Mouse (Mus musculus): ENCODE data around the gene Pcid2. TPM values are rescaled to one million over a fixed set of nuclear protein-coding genes. Genes with fewer than 3 reads are reported as not detected.

Pcid2 gene
- polyA plus RNA-seq, 1 experiment from 2014 or later = 29.1 TPM

- H3K4me2 ChIP-seq = no peak overlapping the region
- no peak overlapping the region for H3K4me3 ChIP-seq (ENCODE audit: low read depth, low read length)
- no peak overlapping the region for H3K9ac ChIP-seq (ENCODE audit: low read depth, low read length)
- no peaks in the 10 kb centered on the region for H3K27me3 ChIP-seq (ENCODE audit: control insufficient read depth, insufficient read depth, low read length)
- peaks cover 19% of the 10 kb centered on the region for H3K36me3 ChIP-seq (ENCODE audit: control insufficient read depth, insufficient read depth, low read length)
- H3K9me3 ChIP-seq (replicated peaks; ENCODE audit: control insufficient read depth, low read length) = no peaks in the 10 kb centered on the region
- no peak for ATAC-seq (replicated peaks; ENCODE audit: insufficient number of reproducible peaks, low FRiP score, low TSS enrichment)
- H3K4me1 ChIP-seq (ENCODE audit: control insufficient read depth, insufficient read depth, low read length) = no peaks in the 10 kb centered on the region
- WGBS (ENCODE audit: insufficient replicate concordance) = 94% methylated on average over 11 of the region's 11 CpGs
- no peak overlapping the region for H3K27ac ChIP-seq (ENCODE audit: low read depth, low read length)
Measured at GRCm38 (mm10) chr8:13073255-13073654, 32.0 kb downstream of the Pcid2 start.

- no peak overlapping the region for H3K27ac ChIP-seq (ENCODE audit: low read depth, low read length)
- H3K36me3 ChIP-seq (ENCODE audit: control insufficient read depth, insufficient read depth, low read length) = no peaks in the 10 kb centered on the region
- H3K4me2 ChIP-seq = no peak overlapping the region
- H3K4me1 ChIP-seq (ENCODE audit: control insufficient read depth, insufficient read depth, low read length) = no peaks in the 10 kb centered on the region
- ATAC-seq (replicated peaks; ENCODE audit: insufficient number of reproducible peaks, low FRiP score, low TSS enrichment) = no peak
- H3K9me3 ChIP-seq (replicated peaks; ENCODE audit: control insufficient read depth, low read length) = no peaks in the 10 kb centered on the region
- WGBS (ENCODE audit: insufficient replicate concordance) = 65% methylated on average over 16 of the region's 16 CpGs
- H3K27me3 ChIP-seq (ENCODE audit: control insufficient read depth, insufficient read depth, low read length) = peaks cover 5% of the 10 kb centered on the region; the same call in 1 of the 2 replicates
- H3K4me3 ChIP-seq (ENCODE audit: low read depth, low read length) = no peak overlapping the region
- no peak overlapping the region for H3K9ac ChIP-seq (ENCODE audit: low read depth, low read length)
Measured at GRCm38 (mm10) chr8:13063112-13063511, 42.1 kb downstream of the Pcid2 start.

DNA sequence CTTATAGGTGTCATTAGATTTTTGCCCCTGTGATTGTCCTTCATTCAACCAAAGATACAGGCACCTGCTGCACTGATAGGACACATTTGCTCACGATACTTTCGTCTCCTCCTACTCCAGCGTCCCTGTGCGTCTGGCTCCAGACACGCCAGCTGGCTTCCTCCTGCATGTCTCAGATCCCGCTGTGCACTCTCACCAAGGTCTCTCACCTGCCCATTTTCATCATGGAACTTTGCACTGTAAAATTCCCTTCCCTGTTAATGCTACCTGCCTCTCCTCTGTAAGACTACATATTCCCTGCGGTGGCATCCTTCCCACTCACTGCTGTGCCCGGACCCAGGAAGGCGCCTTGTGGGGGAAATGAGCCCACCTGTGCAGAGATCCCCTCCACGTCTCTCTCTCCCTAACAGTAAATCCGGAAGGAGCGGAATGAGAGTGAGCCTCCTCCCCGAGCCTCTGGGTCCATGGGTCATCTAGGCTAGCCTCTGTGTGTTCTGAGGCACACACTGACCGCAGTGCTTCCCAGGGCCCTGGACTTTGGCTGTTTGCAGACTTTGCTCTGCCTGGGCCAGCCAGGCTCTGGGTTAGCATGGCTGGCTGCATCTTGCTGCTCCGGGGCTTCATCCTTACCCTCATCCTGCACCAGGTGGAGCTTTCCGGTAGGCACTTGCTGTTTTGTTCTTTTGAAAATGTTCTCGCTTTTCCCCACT is 44.7 kb downstream of the Pcid2 start, which contains the start of gene Proz:
Gene Proz (plus strand): TSS at position 474 of the 710 bp plus-strand sequence.
- ATAC-seq (replicated peaks; ENCODE audit: insufficient number of reproducible peaks, low FRiP score, low TSS enrichment) = no peak
- Histone ChIP-seq H3K9me3 (replicated peaks; ENCODE audit: control insufficient read depth, low read length) (no peaks in the 10 kb centered on the region), H3K36me3 (ENCODE audit: control insufficient read depth, insufficient read depth, low read length) (no peaks in the 10 kb centered on the region)

GRCm38 (mm10) chr8:13057351-13057750 is 47.9 kb downstream of the Pcid2 start:
- Histone ChIP-seq H3K4me3 (ENCODE audit: low read depth, low read length) (no peak overlapping the region), H3K4me2 (no peak overlapping the region), H3K36me3 (ENCODE audit: control insufficient read depth, insufficient read depth, low read length) (no peaks in the 10 kb centered on the region), H3K9me3 (replicated peaks; ENCODE audit: control insufficient read depth, low read length) (no peaks in the 10 kb centered on the region), H3K4me1 (ENCODE audit: control insufficient read depth, insufficient read depth, low read length) (no peaks in the 10 kb centered on the region), H3K27ac (ENCODE audit: low read depth, low read length) (no peak overlapping the region), H3K27me3 (ENCODE audit: control insufficient read depth, insufficient read depth, low read length) (peaks cover 2% of the 10 kb centered on the region; the same call in 1 of the 2 replicates), H3K9ac (ENCODE audit: low read depth, low read length) (no peak overlapping the region)
- ATAC-seq (replicated peaks; ENCODE audit: insufficient number of reproducible peaks, low FRiP score, low TSS enrichment) = no peak
- WGBS (ENCODE audit: insufficient replicate concordance) = 71% methylated on average over 4 of the region's 4 CpGs

More for the DNA sequence above, 44.7 kb downstream of the Pcid2 start, which contains the start of gene Proz:
- Histone ChIP-seq H3K4me3 (ENCODE audit: low read depth, low read length) (no peak within 1 kb of the TSS), H3K4me2 (no peak within 1 kb of the TSS), H3K27me3 (ENCODE audit: control insufficient read depth, insufficient read depth, low read length) (peaks cover 5% of the 10 kb centered on the region; the same call in 1 of the 2 replicates), H3K27ac (ENCODE audit: low read depth, low read length) (no peak within 1 kb of the TSS), H3K4me1 (ENCODE audit: control insufficient read depth, insufficient read depth, low read length) (no peaks in the 10 kb centered on the region), H3K9ac (ENCODE audit: low read depth, low read length) (no peak within 1 kb of the TSS)
- WGBS (ENCODE audit: insufficient replicate concordance) = 72% methylated on average over 17 of the region's 17 CpGs

- Histone ChIP-seq H3K9me3 (replicated peaks; ENCODE audit: control insufficient read depth, low read length) (no peaks in the 10 kb centered on the region), H3K4me3 (ENCODE audit: low read depth, low read length) (no peak overlapping the region), H3K36me3 (ENCODE audit: control insufficient read depth, insufficient read depth, low read length) (no peaks in the 10 kb centered on the region), H3K27me3 (ENCODE audit: control insufficient read depth, insufficient read depth, low read length) (no peaks in the 10 kb centered on the region), H3K27ac (ENCODE audit: low read depth, low read length) (no peak overlapping the region), H3K9ac (ENCODE audit: low read depth, low read length) (no peak overlapping the region), H3K4me1 (ENCODE audit: control insufficient read depth, insufficient read depth, low read length) (no peaks in the 10 kb centered on the region), H3K4me2 (no peak overlapping the region)
- no peak for ATAC-seq (replicated peaks; ENCODE audit: insufficient number of reproducible peaks, low FRiP score, low TSS enrichment)
- WGBS (ENCODE audit: insufficient replicate concordance) = 77% methylated on average over 10 of the region's 10 CpGs
Measured at GRCm38 (mm10) chr8:13050550-13050949, 54.7 kb downstream of the Pcid2 start.

GRCm38 (mm10) chr8:13047652-13048051 is 57.6 kb downstream of the Pcid2 start:
- no peak overlapping the region for H3K4me2 ChIP-seq
- H3K27me3 ChIP-seq (ENCODE audit: control insufficient read depth, insufficient read depth, low read length) = no peaks in the 10 kb centered on the region
- no peaks in the 10 kb centered on the region for H3K36me3 ChIP-seq (ENCODE audit: control insufficient read depth, insufficient read depth, low read length)
- no peak overlapping the region for H3K4me3 ChIP-seq (ENCODE audit: low read depth, low read length)
- ATAC-seq (replicated peaks; ENCODE audit: insufficient number of reproducible peaks, low FRiP score, low TSS enrichment) = no peak
- H3K4me1 ChIP-seq (ENCODE audit: control insufficient read depth, insufficient read depth, low read length) = no peaks in the 10 kb centered on the region
- H3K27ac ChIP-seq (ENCODE audit: low read depth, low read length) = no peak overlapping the region
- no peak overlapping the region for H3K9ac ChIP-seq (ENCODE audit: low read depth, low read length)
- H3K9me3 ChIP-seq (replicated peaks; ENCODE audit: control insufficient read depth, low read length) = no peaks in the 10 kb centered on the region
- 59% methylated on average over 5 of the region's 5 CpGs for WGBS (ENCODE audit: insufficient replicate concordance)

GRCm38 (mm10) chr8:13041459-13041858 is 63.8 kb downstream of the Pcid2 start:
- WGBS (ENCODE audit: insufficient replicate concordance) = 80% methylated on average over 4 of the region's 4 CpGs
- Histone ChIP-seq H3K36me3 (ENCODE audit: control insufficient read depth, insufficient read depth, low read length) (no peaks in the 10 kb centered on the region), H3K4me1 (ENCODE audit: control insufficient read depth, insufficient read depth, low read length) (peaks cover 16% of the 10 kb centered on the region), H3K4me2 (no peak overlapping the region), H3K27ac (ENCODE audit: low read depth, low read length) (no peak overlapping the region), H3K4me3 (ENCODE audit: low read depth, low read length) (no peak overlapping the region), H3K9ac (ENCODE audit: low read depth, low read length) (no peak overlapping the region), H3K9me3 (replicated peaks; ENCODE audit: control insufficient read depth, low read length) (no peaks in the 10 kb centered on the region), H3K27me3 (ENCODE audit: control insufficient read depth, insufficient read depth, low read length) (no peaks in the 10 kb centered on the region)
- ATAC-seq (replicated peaks; ENCODE audit: insufficient number of reproducible peaks, low FRiP score, low TSS enrichment) = no peak

DNA sequence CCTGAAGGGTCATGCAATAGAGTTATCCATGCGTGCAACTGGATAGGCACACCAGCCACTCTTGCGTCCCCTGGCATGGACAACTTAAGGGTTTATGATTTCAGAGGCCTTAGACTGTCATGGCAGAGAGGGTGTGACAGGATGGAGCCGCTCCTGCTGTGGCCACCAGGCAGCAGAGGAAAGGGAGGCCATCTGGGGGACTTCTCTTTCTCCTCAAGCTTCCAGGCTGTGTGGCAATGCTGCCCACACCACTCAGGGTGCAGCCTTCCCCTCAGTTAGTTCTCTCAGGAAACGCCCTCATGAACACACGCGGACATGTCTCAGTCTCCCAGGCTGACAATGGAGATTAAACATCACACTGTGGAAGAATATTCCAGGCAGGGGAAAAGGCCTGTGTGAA is 66.2 kb downstream of the Pcid2 start:
- no peak overlapping the region for H3K9ac ChIP-seq (ENCODE audit: low read depth, low read length)
- no peaks in the 10 kb centered on the region for H3K36me3 ChIP-seq (ENCODE audit: control insufficient read depth, insufficient read depth, low read length)
- H3K4me3 ChIP-seq (ENCODE audit: low read depth, low read length) = no peak overlapping the region
- H3K4me2 ChIP-seq = no peak overlapping the region
- H3K27ac ChIP-seq (ENCODE audit: low read depth, low read length) = no peak overlapping the region
- H3K27me3 ChIP-seq (ENCODE audit: control insufficient read depth, insufficient read depth, low read length) = no peaks in the 10 kb centered on the region
- no peaks in the 10 kb centered on the region for H3K9me3 ChIP-seq (replicated peaks; ENCODE audit: control insufficient read depth, low read length)
- 80% methylated on average over 6 of the region's 6 CpGs for WGBS (ENCODE audit: insufficient replicate concordance)
- ATAC-seq (replicated peaks; ENCODE audit: insufficient number of reproducible peaks, low FRiP score, low TSS enrichment) = no peak
- peaks cover 19% of the 10 kb centered on the region for H3K4me1 ChIP-seq (ENCODE audit: control insufficient read depth, insufficient read depth, low read length)

DNA sequence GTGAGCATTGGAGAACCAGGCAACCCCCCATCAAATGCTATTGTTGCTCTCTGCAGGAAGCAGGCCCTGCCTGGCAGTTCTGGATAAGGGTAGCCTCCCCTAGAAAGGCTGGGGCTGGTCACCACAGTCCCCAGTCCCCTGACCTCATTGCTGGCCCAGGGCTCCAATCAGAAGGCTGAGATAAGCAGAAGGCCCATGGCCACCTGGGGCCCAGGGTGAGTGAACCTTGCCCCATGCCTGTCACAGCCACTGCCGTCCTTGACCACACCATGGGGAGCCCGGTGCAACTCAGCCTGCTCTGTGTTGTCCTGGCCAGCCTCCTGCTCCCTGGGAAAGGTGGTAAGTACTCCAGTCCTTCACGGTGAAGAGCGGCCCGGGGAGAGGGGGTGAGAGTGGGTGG is 67.7 kb downstream of the Pcid2 start:
- H3K4me1 ChIP-seq (ENCODE audit: control insufficient read depth, insufficient read depth, low read length) = peaks cover 19% of the 10 kb centered on the region
- no peak for ATAC-seq (replicated peaks; ENCODE audit: insufficient number of reproducible peaks, low FRiP score, low TSS enrichment)
- H3K4me2 ChIP-seq = 0 out of 2 replicates have a peak overlapping the region, but pooled peaks have one; percentile 14
- H3K4me3 ChIP-seq (ENCODE audit: low read depth, low read length) = no peak overlapping the region
- 24% methylated on average over 5 of the region's 5 CpGs for WGBS (ENCODE audit: insufficient replicate concordance)
- no peak overlapping the region for H3K9ac ChIP-seq (ENCODE audit: low read depth, low read length)
- no peaks in the 10 kb centered on the region for H3K36me3 ChIP-seq (ENCODE audit: control insufficient read depth, insufficient read depth, low read length)
- H3K27ac ChIP-seq (ENCODE audit: low read depth, low read length) = no peak overlapping the region
- H3K9me3 ChIP-seq (replicated peaks; ENCODE audit: control insufficient read depth, low read length) = no peaks in the 10 kb centered on the region
- no peaks in the 10 kb centered on the region for H3K27me3 ChIP-seq (ENCODE audit: control insufficient read depth, insufficient read depth, low read length)
